Mouse (Mus musculus) T-helper 2 cell (primary cell): ENCODE data around the gene Rom1.

ENCODE experiments used
- in situ Hi-C: fragments of 300-600 bp; cut with MboI, MseI; formaldehyde crosslinking; loops from one replicate; pipeline ENCODE4 v1.15.1; 2025; ENCODE audit warnings: high pct_unique_total_duplicates

Gene Rom1

GRCm38 (mm10) chr19:8898576-8898975 lies 30.6 kb downstream of the Rom1 start:
- in situ Hi-C loops: loop anchor here (5.0 kb wide), 1 partner anchor 44 kb away; the partner anchor contains the start of gene Mta2

- in situ Hi-C loops: loop anchor here (5.0 kb wide), 1 partner anchor 44 kb away; the partner anchor contains the start of gene Mta2
These were observed 31.2 kb downstream of the Rom1 start, which contains the start of gene Ganab for GRCm38 (mm10) chr19:8897865-8898495. TSS of gene Ganab (plus strand) at chr19:8898071.

GRCm38 (mm10) chr19:8897211-8897864 lies 31.8 kb downstream of the Rom1 start:
- in situ Hi-C loops: loop anchor here (5.0 kb wide), 1 partner anchor 45 kb away; the partner anchor contains the start of gene Mta2

GRCm38 (mm10) chr19:8896231-8896630 lies 32.9 kb downstream of the Rom1 start:
- in situ Hi-C loops: loop anchor here (5.0 kb wide), 1 partner anchor 46 kb away; the partner anchor contains the start of gene Mta2

- in situ Hi-C loops: loop anchor here (5.0 kb wide), 1 partner anchor 47 kb away; the partner anchor contains the start of gene Mta2
These were observed 33.7 kb downstream of the Rom1 start for GRCm38 (mm10) chr19:8895397-8895960.

- in situ Hi-C loops: no loop called here
These were observed 36.1 kb downstream of the Rom1 start, which contains the start of gene Ints5 for GRCm38 (mm10) chr19:8892829-8893766. TSS of gene Ints5 (plus strand) at chr19:8893005.

GRCm38 (mm10) chr19:8888511-8889385 lies 40.4 kb downstream of the Rom1 start, which contains the start of the genes 1810009A15Rik and Gm49416:
TSS of gene 1810009A15Rik (plus strand) at chr19:8888853.
TSS of gene Gm49416 (plus strand) at chr19:8888926.
- in situ Hi-C loops: no loop called here

GRCm38 (mm10) chr19:8887585-8888463 lies 41.3 kb downstream of the Rom1 start:
- in situ Hi-C loops: no loop called here

GRCm38 (mm10) chr19:8886916-8887584 lies 42.1 kb downstream of the Rom1 start:
- in situ Hi-C loops: no loop called here

- in situ Hi-C loops: no loop called here
These were observed 45.5 kb downstream of the Rom1 start, which contains the start of the genes Lbhd1 and Gm49403 for GRCm38 (mm10) chr19:8883616-8884015. TSS of gene Lbhd1 (plus strand) at chr19:8883732. TSS of gene Gm49403 (plus strand) at chr19:8883930.

GRCm38 (mm10) chr19:8881034-8881392 lies 48.1 kb downstream of the Rom1 start:
- in situ Hi-C loops: no loop called here

GRCm38 (mm10) chr19:8880311-8881033 lies 48.7 kb downstream of the Rom1 start, which contains the start of gene Uqcc3:
TSS of gene Uqcc3 (minus strand) at chr19:8880923.
- in situ Hi-C loops: no loop called here
